Mouse (Mus musculus) fibroblast of lung, adult 2 months (primary cell): ENCODE results near the gene Olfr147.
"Not testable (repeated sequence)": the region's sequence is repeated elsewhere in the genome, so short reads cannot be mapped to it uniquely, and the experiment has no call there.

Experiments used
- DNase-seq: peaks from one replicate; pipeline ENCODE4 v3.0.0-alpha.2; 2011; ENCODE audit warnings: low read depth

Olfr147 gene

GRCm38 (mm10) chr9:38401398-38401797 is at the start of gene Olfr147:
Gene Olfr147, plus strand, starts transcription at chr9:38401698.
- no peak for DNase-seq

GRCm38 (mm10) chr9:38366596-38366995 is 34.9 kb upstream of the Olfr147 start, which contains the start of gene Olfr250:
Gene Olfr250, plus strand, starts transcription at chr9:38366896.
- no peak for DNase-seq

- DNase-seq = no peak
These were observed 24.7 kb upstream of the Olfr147 start, which contains the start of gene Olfr251 for GRCm38 (mm10) chr9:38376786-38377185. Gene Olfr251, plus strand, starts transcription at chr9:38377086.

GRCm38 (mm10) chr9:38407502-38407901 is 6.0 kb downstream of the Olfr147 start:
- DNase-seq = not testable (repeated sequence)

- not testable (repeated sequence) for DNase-seq
These were observed 12.0 kb downstream of the Olfr147 start for GRCm38 (mm10) chr9:38413502-38413901.

GRCm38 (mm10) chr9:38423801-38424200 is 22.3 kb downstream of the Olfr147 start:
- no peak for DNase-seq

GRCm38 (mm10) chr9:38427026-38427425 is 25.5 kb downstream of the Olfr147 start:
- DNase-seq = no peak

- DNase-seq = no peak
These were observed 27.7 kb downstream of the Olfr147 start, which contains the start of gene Olfr901 for GRCm38 (mm10) chr9:38429155-38429554. Gene Olfr901, plus strand, starts transcription at chr9:38429455.

- DNase-seq = no peak
These were observed 45.9 kb downstream of the Olfr147 start, which contains the start of gene Olfr902 for GRCm38 (mm10) chr9:38447352-38447751. Gene Olfr902, plus strand, starts transcription at chr9:38447652.
